Mouse (Mus musculus) embryonic facial prominence, embryonic 14.5 days (tissue): Measurements from ENCODE around the gene Wee1. TPM values are rescaled to one million over a fixed set of nuclear protein-coding genes. Genes with fewer than 3 reads are reported as not detected.
"Not testable (repeated sequence)": the region's sequence is repeated elsewhere in the genome, so short reads cannot be mapped to it uniquely, and the experiment has no call there.

Experiments
- ATAC-seq: fragments of 200-750 bp; cut with Nextera tagmentation; 2 replicates; pipeline ENCODE4 v1.8.0; 2017; ENCODE audit warnings: low read depth, moderate number of reproducible peaks, moderate TSS enrichment
- DNase-seq: peaks from one replicate; pipeline ENCODE4 v3.0.0-alpha.2; 2015; ENCODE audit warnings: low spot score
- H3K27ac ChIP-seq: fragments of 300-500 bp; sonication (generic); replicated peaks from 2 replicates; pipeline ENCODE4 v1.5.1; 2014; ENCODE audit warnings: low read depth, mild to moderate bottlenecking, low read length, moderate library complexity
- H3K27me3 ChIP-seq: fragments of 300-500 bp; sonication (generic); replicated peaks from 2 replicates; pipeline ENCODE4 v1.6.1; 2014; ENCODE audit warnings: low read length; ENCODE audit not compliant: control insufficient read depth, insufficient read depth
- H3K36me3 ChIP-seq: fragments of 300-500 bp; sonication (generic); 2 replicates; pipeline ENCODE4 v1.6.1; 2014; ENCODE audit warnings: low read length, mixed read lengths; ENCODE audit not compliant: control insufficient read depth, insufficient read depth
- H3K4me1 ChIP-seq: fragments of 300-500 bp; sonication (generic); 2 replicates; pipeline ENCODE4 v1.6.1; 2014; ENCODE audit warnings: antibody characterized with exemption, low read length; ENCODE audit not compliant: control insufficient read depth, insufficient read depth
- H3K4me2 ChIP-seq: fragments of 300-500 bp; sonication (generic); 2 replicates; pipeline ENCODE4 v1.6.1; 2014; ENCODE audit warnings: low read depth, mild to moderate bottlenecking, low read length, moderate library complexity, mixed read lengths
- H3K4me3 ChIP-seq: fragments of 300-500 bp; sonication (generic); 2 replicates; pipeline ENCODE4 v1.5.1; 2014; ENCODE audit warnings: low read depth, mild to moderate bottlenecking, low read length
- H3K9ac ChIP-seq: fragments of 300-500 bp; sonication (generic); 2 replicates; pipeline ENCODE4 v1.6.1; 2014; ENCODE audit warnings: low read depth, mild to moderate bottlenecking, low read length, moderate library complexity, mixed read lengths
- H3K9me3 ChIP-seq: fragments of 300-500 bp; sonication (generic); 2 replicates; pipeline ENCODE4 v1.6.1; 2016; ENCODE audit warnings: low read length; ENCODE audit not compliant: control insufficient read depth
- WGBS: fragments of 180-500 bp; shearing (Covaris S2); extraction: QIAGEN DNeasy Blood & Tissue Kit; methylation state at CpG from one replicate; pipeline ENCODE4 v1.1.7; 2014; 5-methylcytosine and 5-hydroxymethylcytosine counted together
- polyA plus RNA-seq: library from polyadenylated mRNA; unstranded; fragments of >200 nt; fragmentation: Nextera tagmentation; extraction: Ambion mirVana; gene quantifications from 2 replicates; pipeline ENCODE4 v1.2.1, GENCODE M21; 2014

Wee1 gene
- polyA plus RNA-seq, 1 experiment from 2014 or later = 23.6 TPM

- not testable (repeated sequence) for H3K4me2 ChIP-seq, H3K9me3 ChIP-seq, H3K4me3 ChIP-seq, H3K9ac ChIP-seq, DNase-seq, H3K27ac ChIP-seq, ATAC-seq, H3K27me3 ChIP-seq, H3K4me1 ChIP-seq
- WGBS = 80% methylated on average over 2 of the region's 2 CpGs
- peaks cover 86% of the 10 kb centered on the region for H3K36me3 ChIP-seq
Measured at GRCm38 (mm10) chr7:110132272-110132671, 10.4 kb downstream of the Wee1 start.

GRCm38 (mm10) chr7:110133988-110134387, 12.1 kb downstream of the Wee1 start:
- Histone ChIP-seq H3K4me3 (no peak overlapping the region), H3K4me1 (no peaks in the 10 kb centered on the region), H3K9me3 (no peaks in the 10 kb centered on the region), H3K9ac (no peak overlapping the region), H3K27me3 (no peaks in the 10 kb centered on the region), H3K4me2 (no peak overlapping the region), H3K27ac (no peak overlapping the region), H3K36me3 (peaks cover 87% of the 10 kb centered on the region)
- DNase-seq (no peak), ATAC-seq (no peak)
- 89% methylated on average over 5 of the region's 5 CpGs for WGBS

DNA sequence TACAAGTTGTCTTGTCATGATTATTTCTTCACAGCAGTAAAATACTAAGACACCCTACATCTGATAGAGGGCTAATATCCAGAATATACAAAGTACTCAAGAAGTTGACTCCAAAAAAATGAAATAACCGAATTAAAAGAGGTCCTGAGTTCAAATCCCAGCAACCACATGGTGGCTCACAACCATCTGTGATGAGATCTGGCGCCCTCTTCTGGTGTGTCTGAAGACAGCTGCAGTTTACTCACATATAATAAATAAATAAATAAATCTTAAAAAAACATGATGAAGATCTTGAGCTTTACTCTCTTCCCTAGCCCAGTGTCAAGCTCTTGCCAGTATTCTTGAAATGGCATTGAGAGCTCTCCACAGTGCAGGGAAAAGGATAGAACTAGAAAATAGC, 16.7 kb downstream of the Wee1 start:
- DNase-seq (no peak), ATAC-seq (no peak)
- Histone ChIP-seq H3K9ac (no peak overlapping the region), H3K4me2 (no peak overlapping the region), H3K4me1 (no peaks in the 10 kb centered on the region), H3K4me3 (no peak overlapping the region), H3K27ac (no peak overlapping the region), H3K36me3 (peaks cover 97% of the 10 kb centered on the region), H3K9me3 (no peaks in the 10 kb centered on the region), H3K27me3 (no peaks in the 10 kb centered on the region)
- 81% methylated on average over 2 of the region's 2 CpGs for WGBS

GRCm38 (mm10) chr7:110143863-110144262, 22.0 kb downstream of the Wee1 start:
- Histone ChIP-seq H3K9ac (no peak overlapping the region), H3K4me2 (no peak overlapping the region), H3K9me3 (no peaks in the 10 kb centered on the region), H3K4me3 (no peak overlapping the region), H3K4me1 (no peaks in the 10 kb centered on the region), H3K27me3 (no peaks in the 10 kb centered on the region), H3K27ac (no peak overlapping the region), H3K36me3 (peaks cover 66% of the 10 kb centered on the region)
- 96% methylated on average over 1 of the region's 1 CpGs for WGBS
- ATAC-seq (no peak), DNase-seq (no peak)

DNA sequence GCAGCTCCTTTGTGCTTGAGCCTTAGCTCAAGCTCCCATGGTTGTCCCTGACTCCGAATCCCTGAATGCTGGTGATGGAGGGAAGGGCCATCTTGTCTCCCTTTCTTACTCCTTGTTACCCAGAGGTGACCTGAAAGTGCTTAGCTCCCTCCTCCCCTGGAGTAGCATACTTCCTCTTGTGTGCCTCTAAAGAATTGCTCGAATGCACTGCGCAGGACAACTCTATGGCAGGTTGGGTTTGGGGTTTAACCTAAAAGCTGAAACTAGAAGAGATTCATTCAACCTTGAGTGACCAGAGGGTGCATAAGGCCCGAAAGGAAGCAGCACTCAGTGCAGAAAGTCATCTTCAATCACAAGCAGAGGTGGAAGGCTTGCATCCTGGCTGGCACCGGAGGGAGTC, 31.0 kb downstream of the Wee1 start:
- Histone ChIP-seq H3K4me1 (peaks cover 8% of the 10 kb centered on the region; the same call in 1 of the 2 replicates), H3K27ac (no peak overlapping the region), H3K4me3 (no peak overlapping the region), H3K4me2 (no peak overlapping the region), H3K9ac (no peak overlapping the region), H3K27me3 (no peaks in the 10 kb centered on the region), H3K9me3 (no peaks in the 10 kb centered on the region), H3K36me3 (0 out of 2 replicates have a peak, but pooled peaks cover under 1% of the 10 kb centered on the region)
- DNase-seq = no peak
- no peak for ATAC-seq
- 85% methylated on average over 5 of the region's 5 CpGs for WGBS

DNA sequence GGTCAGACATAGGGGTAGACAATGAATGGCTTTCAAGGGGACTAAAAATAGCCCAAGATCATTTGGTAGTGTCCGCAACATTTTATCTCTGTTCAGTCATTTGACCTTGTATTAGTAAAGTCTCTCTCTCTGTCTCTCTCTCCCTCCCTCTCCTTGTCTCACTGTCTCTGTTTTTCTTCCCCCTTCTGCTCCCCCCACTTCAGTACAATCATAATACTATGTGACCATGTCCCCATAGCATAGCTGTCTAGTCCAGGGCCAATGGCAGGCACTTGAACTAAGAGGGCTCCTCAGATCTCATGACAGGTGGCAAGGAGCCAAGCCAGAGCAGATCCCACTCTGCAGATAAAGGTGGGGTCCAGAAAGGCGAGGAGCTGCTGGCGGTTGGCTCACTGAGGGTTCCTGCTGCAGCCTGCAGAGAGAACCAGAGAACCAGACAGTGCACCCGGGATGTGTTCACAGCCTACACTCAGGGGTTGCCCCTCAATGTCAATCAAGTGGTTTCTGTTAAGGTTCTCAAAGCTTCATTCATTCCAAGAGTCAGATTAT, 34.9 kb downstream of the Wee1 start:
- H3K4me1 ChIP-seq = peaks cover 8% of the 10 kb centered on the region; the same call in 1 of the 2 replicates
- H3K9me3 ChIP-seq = no peaks in the 10 kb centered on the region
- no peaks in the 10 kb centered on the region for H3K27me3 ChIP-seq
- H3K4me3 ChIP-seq = no peak overlapping the region
- 0 out of 2 replicates have a peak overlapping the region, but pooled peaks have one; percentile 3 for H3K4me2 ChIP-seq
- H3K36me3 ChIP-seq = no peaks in the 10 kb centered on the region
- ATAC-seq (0 out of 2 replicates have a peak, but pooled peaks have one; percentile 27), DNase-seq (peak; percentile 38)
- 57% methylated on average over 4 of the region's 4 CpGs for WGBS
- 0 out of 2 replicates have a peak overlapping the region, but pooled peaks have one; percentile 14 for H3K9ac ChIP-seq
- H3K27ac ChIP-seq = 0 out of 2 replicates have a peak overlapping the region, but pooled peaks have one; percentile 3

GRCm38 (mm10) chr7:110157261-110157910, 35.5 kb downstream of the Wee1 start:
- Histone ChIP-seq H3K27me3 (no peaks in the 10 kb centered on the region), H3K36me3 (no peaks in the 10 kb centered on the region), H3K4me3 (no peak overlapping the region), H3K4me2 (0 out of 2 replicates have a peak overlapping the region, but pooled peaks have one; percentile 3), H3K9me3 (no peaks in the 10 kb centered on the region), H3K9ac (no peak overlapping the region), H3K27ac (0 out of 2 replicates have a peak overlapping the region, but pooled peaks have one; percentile 3), H3K4me1 (peaks cover 8% of the 10 kb centered on the region; the same call in 1 of the 2 replicates)
- 39% methylated on average over 7 of the region's 7 CpGs for WGBS
- ATAC-seq (peak; percentile 62; the same call in 1 of the 2 replicates), DNase-seq (peak; percentile 46)

DNA sequence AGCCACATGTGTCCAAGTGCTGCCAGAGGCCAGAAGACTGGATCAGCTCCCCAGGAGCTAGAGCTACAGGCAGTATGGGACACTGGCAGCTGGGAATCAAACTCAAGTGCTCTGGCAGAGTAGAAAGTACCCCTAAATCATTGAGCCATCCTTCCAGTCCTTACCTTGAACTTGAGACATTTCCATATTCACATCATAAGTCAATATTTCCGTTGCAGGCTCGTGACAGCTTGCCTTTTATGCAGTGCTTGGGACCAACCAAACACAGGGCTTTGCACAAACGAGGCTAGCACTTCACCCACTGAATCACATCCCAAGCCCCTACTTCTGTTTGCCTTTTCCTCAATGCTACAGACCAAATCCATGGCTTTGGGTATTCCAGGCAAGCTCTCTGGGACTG, 36.2 kb downstream of the Wee1 start:
- no peaks in the 10 kb centered on the region for H3K9me3 ChIP-seq
- H3K4me2 ChIP-seq = no peak overlapping the region
- no peaks in the 10 kb centered on the region for H3K27me3 ChIP-seq
- ATAC-seq (no peak), DNase-seq (no peak)
- WGBS = 63% methylated on average over 3 of the region's 3 CpGs
- no peak overlapping the region for H3K4me3 ChIP-seq
- no peak overlapping the region for H3K27ac ChIP-seq
- H3K36me3 ChIP-seq = no peaks in the 10 kb centered on the region
- H3K4me1 ChIP-seq = peaks cover 8% of the 10 kb centered on the region; the same call in 1 of the 2 replicates
- no peak overlapping the region for H3K9ac ChIP-seq
